Mouse (Mus musculus): Measurements from ENCODE around the gene Krtap19-3. TPM values are rescaled to one million over a fixed set of nuclear protein-coding genes. Genes with fewer than 3 reads are reported as not detected.

The Krtap19-3 gene
- polyA plus RNA-seq (2012; rRNA removed) = not detected in 2 replicates

DNA sequence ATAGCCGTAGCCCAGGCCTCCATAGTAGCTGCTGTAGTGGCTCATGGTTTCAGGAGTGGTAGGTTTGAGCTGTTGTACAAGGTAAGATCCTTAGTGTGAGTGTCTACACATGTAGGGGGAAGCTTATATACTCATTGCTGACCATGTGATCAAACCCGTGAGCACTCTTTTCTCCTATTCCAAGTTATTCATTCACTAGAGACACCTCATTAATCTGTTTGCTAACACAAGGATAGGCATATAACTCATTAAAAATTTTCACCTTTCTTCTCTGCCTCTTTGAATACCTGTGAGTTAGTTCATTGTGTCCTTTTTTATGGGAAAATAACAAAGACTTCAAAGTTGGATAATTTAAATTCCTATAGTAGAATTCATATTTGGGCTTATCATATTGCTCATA lies at the start of gene Krtap19-3:
Gene Krtap19-3, minus strand, starts transcription at position 101 of the 400 bp plus-strand sequence.
- no peaks in the 10 kb centered on the region for H3K4me1 ChIP-seq (replicated peaks; ENCODE audit: control insufficient read depth, insufficient read depth, low read length)
- TF ChIP-seq CTCF (IDR thresholded peaks at IDR 0.05; ENCODE audit: borderline replicate concordance, control insufficient read depth, extremely low read depth, insufficient read depth, low read length, poor library complexity) (no peak), POLR2A (IDR thresholded peaks at IDR 0.05; ENCODE audit: control insufficient read depth, extremely low read depth, insufficient read depth, low read length, poor library complexity) (no peak)
- no peak within 1 kb of the TSS for H3K4me3 ChIP-seq (ENCODE audit: control insufficient read depth, insufficient read depth, low read length)
- H3K27me3 ChIP-seq (ENCODE audit: control insufficient read depth, insufficient read depth, low read length) = no peaks in the 10 kb centered on the region
- DNase-seq = no peak
- 94% methylated on average over 2 of the region's 2 CpGs for WGBS
- no peaks in the 10 kb centered on the region for H3K36me3 ChIP-seq (ENCODE audit: control insufficient read depth, insufficient read depth, low read length)
- H3K27ac ChIP-seq (ENCODE audit: control insufficient read depth, insufficient read depth, low read length) = no peak within 1 kb of the TSS

DNA sequence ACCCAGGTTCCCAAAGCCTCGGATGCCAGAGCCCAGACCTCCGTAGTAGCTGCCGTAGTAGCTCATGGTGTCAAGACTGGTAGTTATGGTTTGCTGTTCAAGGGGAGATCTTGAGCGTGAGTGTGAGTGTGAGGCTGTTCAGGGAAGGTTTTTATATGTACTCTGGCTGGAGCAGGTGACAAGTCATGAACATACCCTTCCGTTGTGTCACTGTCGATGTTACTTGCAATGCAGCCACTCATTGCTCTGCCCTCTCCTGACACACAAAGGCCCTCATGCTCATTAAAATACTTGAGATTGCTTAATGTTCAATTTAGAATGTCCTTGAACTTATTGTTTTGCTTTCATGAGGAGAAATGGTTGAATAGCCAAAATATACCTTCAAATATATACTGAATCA lies 18.5 kb upstream of the Krtap19-3 start, which contains the start of gene Krtap19-5:
Gene Krtap19-5, minus strand, starts transcription at position 101 of the 400 bp plus-strand sequence.
- WGBS = 95% methylated on average over 6 of the region's 6 CpGs
- Histone ChIP-seq H3K36me3 (ENCODE audit: control insufficient read depth, insufficient read depth, low read length) (no peaks in the 10 kb centered on the region), H3K27ac (ENCODE audit: control insufficient read depth, insufficient read depth, low read length) (no peak within 1 kb of the TSS), H3K27me3 (ENCODE audit: control insufficient read depth, insufficient read depth, low read length) (no peaks in the 10 kb centered on the region), H3K4me3 (ENCODE audit: control insufficient read depth, insufficient read depth, low read length) (no peak within 1 kb of the TSS), H3K4me1 (replicated peaks; ENCODE audit: control insufficient read depth, insufficient read depth, low read length) (no peaks in the 10 kb centered on the region)
- TF ChIP-seq POLR2A (IDR thresholded peaks at IDR 0.05; ENCODE audit: control insufficient read depth, extremely low read depth, insufficient read depth, low read length, poor library complexity) (no peak), CTCF (IDR thresholded peaks at IDR 0.05; ENCODE audit: borderline replicate concordance, control insufficient read depth, extremely low read depth, insufficient read depth, low read length, poor library complexity) (no peak)
- no peak for DNase-seq

DNA sequence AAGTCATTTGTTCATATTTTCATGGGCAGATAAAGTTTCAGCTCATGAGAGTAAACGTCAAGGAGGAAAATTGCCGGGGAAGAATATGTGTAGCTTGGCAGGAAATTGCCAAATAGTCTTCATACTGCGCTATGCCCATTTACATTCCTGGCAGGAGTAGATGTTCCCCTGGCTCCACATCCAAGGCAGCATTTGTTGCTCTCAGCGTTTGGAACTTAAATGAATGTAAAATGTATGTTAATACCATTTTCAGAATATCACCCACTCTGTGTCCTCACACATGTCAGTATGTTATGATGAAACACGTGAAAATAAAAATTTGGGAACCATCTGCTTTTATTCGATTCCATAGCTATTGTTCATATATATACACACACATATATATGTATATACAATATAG lies 9.0 kb upstream of the Krtap19-3 start:
- H3K27me3 ChIP-seq (ENCODE audit: control insufficient read depth, insufficient read depth, low read length) = no peaks in the 10 kb centered on the region
- 90% methylated on average over 6 of the region's 6 CpGs for WGBS
- TF ChIP-seq CTCF (IDR thresholded peaks at IDR 0.05; ENCODE audit: borderline replicate concordance, control insufficient read depth, extremely low read depth, insufficient read depth, low read length, poor library complexity) = no peak
- TF ChIP-seq POLR2A (IDR thresholded peaks at IDR 0.05; ENCODE audit: control insufficient read depth, extremely low read depth, insufficient read depth, low read length, poor library complexity) = no peak
- no peaks in the 10 kb centered on the region for H3K36me3 ChIP-seq (ENCODE audit: control insufficient read depth, insufficient read depth, low read length)
- no peak for DNase-seq
- no peak overlapping the region for H3K4me3 ChIP-seq (ENCODE audit: control insufficient read depth, insufficient read depth, low read length)
- no peak overlapping the region for H3K27ac ChIP-seq (ENCODE audit: control insufficient read depth, insufficient read depth, low read length)
- no peaks in the 10 kb centered on the region for H3K4me1 ChIP-seq (replicated peaks; ENCODE audit: control insufficient read depth, insufficient read depth, low read length)

DNA sequence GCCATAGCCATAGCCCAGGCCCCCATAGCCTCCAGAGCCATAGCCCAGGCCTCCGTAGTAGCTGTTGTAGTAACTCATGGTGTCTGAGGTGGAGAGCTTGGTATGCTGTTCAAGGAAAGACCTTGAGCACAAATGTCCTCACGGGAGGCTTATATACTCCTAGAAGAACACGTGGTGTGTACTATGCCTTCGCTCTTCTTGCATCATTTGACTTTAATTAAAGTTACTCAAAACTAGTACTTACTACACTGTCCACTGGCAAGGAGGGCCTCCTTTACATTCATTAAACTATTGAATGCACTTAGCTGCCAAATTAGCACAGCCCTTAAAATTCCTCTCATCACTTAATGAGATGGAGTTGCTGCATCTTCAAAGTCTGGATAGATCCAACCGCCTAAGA lies 7.2 kb upstream of the Krtap19-3 start, which contains the start of gene Krtap19-4:
Gene Krtap19-4, minus strand, starts transcription at position 101 of the 400 bp plus-strand sequence.
- no peak for TF ChIP-seq POLR2A (IDR thresholded peaks at IDR 0.05; ENCODE audit: control insufficient read depth, extremely low read depth, insufficient read depth, low read length, poor library complexity)
- no peak for TF ChIP-seq CTCF (IDR thresholded peaks at IDR 0.05; ENCODE audit: borderline replicate concordance, control insufficient read depth, extremely low read depth, insufficient read depth, low read length, poor library complexity)

DNA sequence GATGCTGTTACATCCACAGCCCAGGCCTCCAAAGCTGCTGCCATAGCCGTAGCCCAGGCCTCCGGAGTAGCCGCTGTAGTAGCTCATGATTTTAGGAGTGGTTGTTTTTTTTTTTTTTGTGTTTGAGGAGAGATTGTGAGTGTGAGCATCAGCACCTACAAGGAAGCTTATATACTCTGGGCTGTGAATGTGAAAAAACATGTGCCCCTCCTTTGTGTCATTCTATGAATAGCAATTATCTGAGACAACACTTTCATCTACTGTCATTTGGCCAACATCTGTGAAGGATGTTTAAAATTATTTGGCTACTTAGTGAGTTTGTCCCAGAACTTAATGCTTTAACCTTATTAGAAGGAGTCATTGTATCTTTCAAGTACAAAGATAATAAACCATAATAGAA lies 3.7 kb downstream of the Krtap19-3 start, which contains the start of gene Krtap19-2:
Gene Krtap19-2, minus strand, starts transcription at position 101 of the 400 bp plus-strand sequence.
- H3K4me1 ChIP-seq (replicated peaks; ENCODE audit: control insufficient read depth, insufficient read depth, low read length) = no peaks in the 10 kb centered on the region
- 94% methylated on average over 3 of the region's 3 CpGs for WGBS
- H3K36me3 ChIP-seq (ENCODE audit: control insufficient read depth, insufficient read depth, low read length) = no peaks in the 10 kb centered on the region
- no peak within 1 kb of the TSS for H3K27ac ChIP-seq (ENCODE audit: control insufficient read depth, insufficient read depth, low read length)
- no peak within 1 kb of the TSS for H3K4me3 ChIP-seq (ENCODE audit: control insufficient read depth, insufficient read depth, low read length)
- DNase-seq = no peak
- TF ChIP-seq CTCF (IDR thresholded peaks at IDR 0.05; ENCODE audit: borderline replicate concordance, control insufficient read depth, extremely low read depth, insufficient read depth, low read length, poor library complexity) (no peak), POLR2A (IDR thresholded peaks at IDR 0.05; ENCODE audit: control insufficient read depth, extremely low read depth, insufficient read depth, low read length, poor library complexity) (no peak)
- H3K27me3 ChIP-seq (ENCODE audit: control insufficient read depth, insufficient read depth, low read length) = no peaks in the 10 kb centered on the region

More for the DNA sequence above, 7.2 kb upstream of the Krtap19-3 start, which contains the start of gene Krtap19-4:
- WGBS = 93% methylated on average over 5 of the region's 5 CpGs
- Histone ChIP-seq H3K4me3 (ENCODE audit: control insufficient read depth, insufficient read depth, low read length) (no peak within 1 kb of the TSS), H3K36me3 (ENCODE audit: control insufficient read depth, insufficient read depth, low read length) (no peaks in the 10 kb centered on the region), H3K27ac (ENCODE audit: control insufficient read depth, insufficient read depth, low read length) (no peak within 1 kb of the TSS), H3K27me3 (ENCODE audit: control insufficient read depth, insufficient read depth, low read length) (no peaks in the 10 kb centered on the region), H3K4me1 (replicated peaks; ENCODE audit: control insufficient read depth, insufficient read depth, low read length) (no peaks in the 10 kb centered on the region)
- no peak for DNase-seq

DNA sequence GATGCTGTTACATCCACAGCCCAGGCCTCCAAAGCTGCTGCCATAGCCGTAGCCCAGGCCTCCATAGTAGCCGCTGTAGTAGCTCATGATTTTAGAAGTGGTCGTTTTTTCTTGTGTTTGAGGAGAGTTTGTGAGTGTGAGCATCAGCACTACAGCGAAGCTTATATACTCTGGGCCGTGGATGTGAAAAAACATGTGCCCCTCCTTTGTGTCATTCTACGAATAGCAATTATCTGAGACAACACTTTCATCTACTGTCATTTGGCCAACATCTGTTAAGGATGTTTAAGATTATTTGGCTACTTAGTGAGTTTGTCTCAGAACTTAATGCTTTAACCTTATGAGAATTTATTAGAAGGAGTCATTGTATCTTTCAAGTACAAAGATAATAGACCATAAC lies 8.5 kb downstream of the Krtap19-3 start, which contains the start of gene Krtap19-1:
Gene Krtap19-1, minus strand, starts transcription at position 101 of the 400 bp plus-strand sequence.
- 86% methylated on average over 6 of the region's 6 CpGs for WGBS
- DNase-seq = no peak

More for the DNA sequence above, 8.5 kb downstream of the Krtap19-3 start, which contains the start of gene Krtap19-1:
- Histone ChIP-seq H3K27me3 (ENCODE audit: control insufficient read depth, insufficient read depth, low read length) (no peaks in the 10 kb centered on the region), H3K4me3 (ENCODE audit: control insufficient read depth, insufficient read depth, low read length) (no peak within 1 kb of the TSS), H3K36me3 (ENCODE audit: control insufficient read depth, insufficient read depth, low read length) (no peaks in the 10 kb centered on the region), H3K4me1 (replicated peaks; ENCODE audit: control insufficient read depth, insufficient read depth, low read length) (no peaks in the 10 kb centered on the region), H3K27ac (ENCODE audit: control insufficient read depth, insufficient read depth, low read length) (no peak within 1 kb of the TSS)
- TF ChIP-seq CTCF (IDR thresholded peaks at IDR 0.05; ENCODE audit: borderline replicate concordance, control insufficient read depth, extremely low read depth, insufficient read depth, low read length, poor library complexity) (no peak), POLR2A (IDR thresholded peaks at IDR 0.05; ENCODE audit: control insufficient read depth, extremely low read depth, insufficient read depth, low read length, poor library complexity) (no peak)

Data from thymus, adult 2 months (tissue).